Mouse (Mus musculus): ENCODE results near the gene Rhebl1. TPM values are rescaled to one million over a fixed set of nuclear protein-coding genes. Genes with fewer than 3 reads are reported as not detected.

Gene Rhebl1
- polyA plus RNA-seq, 1 experiment from 2014 or later, result 33.0 TPM

- ATAC-seq, result no peak
- no peaks in the 10 kb centered on the region for H3K4me1 ChIP-seq
- H3K27me3 ChIP-seq, result no peaks in the 10 kb centered on the region
- whole genome bisulfite sequencing, result 91% methylated on average over 21 of the region's 21 CpGs
- H3K9ac ChIP-seq, result no peak overlapping the region
- H3K27ac ChIP-seq, result no peak overlapping the region
- H3K9me3 ChIP-seq (replicated peaks), result no peaks in the 10 kb centered on the region
- no peak overlapping the region for H3K4me2 ChIP-seq
- H3K4me3 ChIP-seq, result no peak overlapping the region
- H3K36me3 ChIP-seq (ENCODE audit: poor library complexity, severe bottlenecking), result peaks cover 100% of the 10 kb centered on the region
These were observed 43.0 kb downstream of the Rhebl1 start for GRCm38 (mm10) chr15:98851229-98851818.

- WGBS, result 91% methylated on average over 14 of the region's 14 CpGs
- no peak for ATAC-seq
- no peak overlapping the region for H3K4me3 ChIP-seq
- H3K4me2 ChIP-seq, result no peak overlapping the region
- H3K4me1 ChIP-seq, result no peaks in the 10 kb centered on the region
- H3K9ac ChIP-seq, result no peak overlapping the region
- H3K27ac ChIP-seq, result no peak overlapping the region
- H3K9me3 ChIP-seq (replicated peaks), result no peaks in the 10 kb centered on the region
- H3K27me3 ChIP-seq, result no peaks in the 10 kb centered on the region
- H3K36me3 ChIP-seq (ENCODE audit: poor library complexity, severe bottlenecking), result peaks cover 100% of the 10 kb centered on the region
These were observed 43.7 kb downstream of the Rhebl1 start for GRCm38 (mm10) chr15:98850668-98851067.

- no peaks in the 10 kb centered on the region for H3K4me1 ChIP-seq
- no peak for ATAC-seq
- no peak overlapping the region for H3K9ac ChIP-seq
- H3K4me2 ChIP-seq, result no peak overlapping the region
- H3K27me3 ChIP-seq, result no peaks in the 10 kb centered on the region
- H3K9me3 ChIP-seq (replicated peaks), result no peaks in the 10 kb centered on the region
- H3K36me3 ChIP-seq (ENCODE audit: poor library complexity, severe bottlenecking), result peaks cover 100% of the 10 kb centered on the region
- H3K27ac ChIP-seq, result no peak overlapping the region
- H3K4me3 ChIP-seq, result no peak overlapping the region
- WGBS, result 92% methylated on average over 16 of the region's 16 CpGs
These were observed 44.3 kb downstream of the Rhebl1 start for GRCm38 (mm10) chr15:98849956-98850600.

- no peak for ATAC-seq
- Histone ChIP-seq H3K27me3 (no peaks in the 10 kb centered on the region), H3K4me2 (no peak overlapping the region), H3K9me3 (replicated peaks) (no peaks in the 10 kb centered on the region), H3K4me3 (no peak overlapping the region), H3K9ac (no peak overlapping the region), H3K36me3 (ENCODE audit: poor library complexity, severe bottlenecking) (peaks cover 100% of the 10 kb centered on the region), H3K27ac (no peak overlapping the region), H3K4me1 (no peaks in the 10 kb centered on the region)
- WGBS, result 96% methylated on average over 11 of the region's 11 CpGs
These were observed 45.2 kb downstream of the Rhebl1 start for GRCm38 (mm10) chr15:98849165-98849564.

- no peak overlapping the region for H3K4me3 ChIP-seq
- no peaks in the 10 kb centered on the region for H3K27me3 ChIP-seq
- H3K4me2 ChIP-seq, result no peak overlapping the region
- no peak overlapping the region for H3K27ac ChIP-seq
- no peaks in the 10 kb centered on the region for H3K4me1 ChIP-seq
- no peak overlapping the region for H3K9ac ChIP-seq
- no peak for ATAC-seq
- peaks cover 100% of the 10 kb centered on the region for H3K36me3 ChIP-seq (ENCODE audit: poor library complexity, severe bottlenecking)
- H3K9me3 ChIP-seq (replicated peaks), result no peaks in the 10 kb centered on the region
- 90% methylated on average over 8 of the region's 8 CpGs for WGBS
These were observed 48.2 kb downstream of the Rhebl1 start for GRCm38 (mm10) chr15:98846140-98846539.

- no peaks in the 10 kb centered on the region for H3K4me1 ChIP-seq
- H3K9me3 ChIP-seq (replicated peaks), result no peaks in the 10 kb centered on the region
- H3K36me3 ChIP-seq (ENCODE audit: poor library complexity, severe bottlenecking), result peaks cover 100% of the 10 kb centered on the region
- 97% methylated on average over 2 of the region's 2 CpGs for WGBS
- no peak for ATAC-seq
- no peak overlapping the region for H3K4me3 ChIP-seq
- no peak overlapping the region for H3K9ac ChIP-seq
- no peaks in the 10 kb centered on the region for H3K27me3 ChIP-seq
- no peak overlapping the region for H3K4me2 ChIP-seq
- no peak overlapping the region for H3K27ac ChIP-seq
These were observed 49.2 kb downstream of the Rhebl1 start for GRCm38 (mm10) chr15:98845149-98845548.

- 92% methylated on average over 11 of the region's 11 CpGs for WGBS
- H3K27me3 ChIP-seq, result no peaks in the 10 kb centered on the region
- ATAC-seq, result no peak
- H3K4me2 ChIP-seq, result no peak overlapping the region
- no peaks in the 10 kb centered on the region for H3K9me3 ChIP-seq (replicated peaks)
- no peaks in the 10 kb centered on the region for H3K4me1 ChIP-seq
- H3K27ac ChIP-seq, result no peak overlapping the region
- H3K9ac ChIP-seq, result no peak overlapping the region
- peaks cover 100% of the 10 kb centered on the region for H3K36me3 ChIP-seq (ENCODE audit: poor library complexity, severe bottlenecking)
- no peak overlapping the region for H3K4me3 ChIP-seq
These were observed 50.6 kb downstream of the Rhebl1 start for GRCm38 (mm10) chr15:98843595-98844223.

- Histone ChIP-seq H3K4me2 (no peak overlapping the region), H3K36me3 (ENCODE audit: poor library complexity, severe bottlenecking) (peaks cover 100% of the 10 kb centered on the region), H3K4me1 (no peaks in the 10 kb centered on the region), H3K9me3 (replicated peaks) (no peaks in the 10 kb centered on the region), H3K9ac (no peak overlapping the region), H3K27ac (no peak overlapping the region), H3K27me3 (no peaks in the 10 kb centered on the region), H3K4me3 (no peak overlapping the region)
- WGBS, result 96% methylated on average over 29 of the region's 30 CpGs
- no peak for ATAC-seq
These were observed 54.4 kb downstream of the Rhebl1 start for GRCm38 (mm10) chr15:98839671-98840585.

- Histone ChIP-seq H3K4me3 (no peak overlapping the region), H3K4me2 (no peak overlapping the region), H3K4me1 (no peaks in the 10 kb centered on the region), H3K36me3 (ENCODE audit: poor library complexity, severe bottlenecking) (peaks cover 100% of the 10 kb centered on the region), H3K27me3 (no peaks in the 10 kb centered on the region), H3K9me3 (replicated peaks) (no peaks in the 10 kb centered on the region), H3K9ac (no peak overlapping the region), H3K27ac (no peak overlapping the region)
- ATAC-seq, result no peak
- 93% methylated on average over 14 of the region's 14 CpGs for WGBS
These were observed 55.2 kb downstream of the Rhebl1 start for GRCm38 (mm10) chr15:98839161-98839560.

GRCm38 (mm10) chr15:98837743-98838103, 56.6 kb downstream of the Rhebl1 start:
- no peaks in the 10 kb centered on the region for H3K4me1 ChIP-seq
- H3K4me2 ChIP-seq, result no peak overlapping the region
- no peak overlapping the region for H3K27ac ChIP-seq
- no peaks in the 10 kb centered on the region for H3K9me3 ChIP-seq (replicated peaks)
- ATAC-seq, result no peak
- peaks cover 99% of the 10 kb centered on the region for H3K36me3 ChIP-seq (ENCODE audit: poor library complexity, severe bottlenecking)
- WGBS, result 81% methylated on average over 4 of the region's 4 CpGs
- H3K4me3 ChIP-seq, result no peak overlapping the region
- H3K9ac ChIP-seq, result no peak overlapping the region
- H3K27me3 ChIP-seq, result no peaks in the 10 kb centered on the region

- Histone ChIP-seq H3K27me3 (no peaks in the 10 kb centered on the region), H3K4me3 (no peak overlapping the region), H3K9ac (no peak overlapping the region), H3K36me3 (ENCODE audit: poor library complexity, severe bottlenecking) (peaks cover 96% of the 10 kb centered on the region), H3K4me1 (no peaks in the 10 kb centered on the region), H3K4me2 (no peak overlapping the region), H3K27ac (no peak overlapping the region), H3K9me3 (replicated peaks) (no peaks in the 10 kb centered on the region)
- 95% methylated on average over 21 of the region's 21 CpGs for WGBS
- ATAC-seq, result no peak
These were observed 57.2 kb downstream of the Rhebl1 start for GRCm38 (mm10) chr15:98837006-98837742.
